Mouse (Mus musculus) ZHBTc4 (cell line): ENCODE data around the gene Krt23.

ENCODE experiments used
- DNase-seq: peaks from one replicate; pipeline ENCODE4 v3.0.0-alpha.2; 2011; ENCODE audit warnings: low read depth, low spot score

Gene Krt23

DNA sequence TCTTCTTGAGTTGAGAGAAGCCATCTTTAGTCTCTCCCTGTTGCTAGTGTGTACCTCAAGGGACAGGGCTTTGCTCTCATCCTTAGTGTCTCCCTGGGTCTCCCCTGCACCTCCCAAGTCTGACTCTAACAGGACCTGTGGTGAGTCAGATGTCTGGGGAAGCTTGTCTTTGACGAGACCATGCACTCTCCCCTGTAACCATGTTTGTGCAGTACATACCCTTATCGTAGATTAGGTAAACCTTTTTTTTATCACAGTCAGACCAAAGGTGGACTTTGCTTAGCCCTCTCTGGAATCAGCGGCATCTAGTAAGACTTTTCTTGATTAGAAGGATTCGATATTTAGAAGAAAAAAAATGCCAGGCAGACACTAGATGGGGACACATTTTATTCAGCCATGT, 38.9 kb downstream of the Krt23 start:
- no peak for DNase-seq

DNA sequence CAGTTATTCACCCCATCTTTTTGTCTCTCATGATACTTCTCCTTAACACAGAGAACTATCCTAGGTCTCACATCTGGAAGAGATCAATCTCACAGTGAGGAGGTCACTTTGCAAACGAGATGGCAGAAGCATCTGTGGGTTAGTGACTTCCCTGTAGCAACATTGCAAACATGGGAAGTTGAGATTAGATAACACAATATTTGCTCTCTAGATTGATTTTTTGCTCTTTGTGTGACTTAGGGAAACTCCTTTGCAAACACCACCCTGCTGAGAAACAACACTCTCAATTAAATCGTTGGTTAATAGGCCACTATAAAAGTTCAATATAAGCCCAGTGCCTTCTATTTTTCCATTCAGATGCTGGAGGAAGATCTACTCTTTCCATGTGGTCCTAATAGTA, 44.2 kb downstream of the Krt23 start:
- DNase-seq: no peak

DNA sequence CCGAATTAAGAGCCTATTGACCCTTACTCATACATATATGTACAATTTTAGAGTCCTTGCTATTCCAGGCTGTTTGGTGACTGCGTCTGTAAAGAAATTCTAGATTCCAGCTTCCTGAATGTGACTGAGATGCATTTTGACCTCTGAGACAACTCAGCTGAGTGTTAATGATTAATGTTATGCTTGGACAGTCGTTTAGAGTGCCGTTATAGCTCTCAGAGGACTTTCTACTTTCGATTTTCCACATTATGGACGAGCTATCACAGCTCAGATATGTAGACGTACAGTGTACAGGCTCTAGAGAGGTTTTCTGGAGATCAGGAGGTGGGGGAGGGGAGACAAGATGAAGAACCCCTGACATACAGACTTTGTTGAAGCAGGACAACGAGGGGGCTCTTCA, 51.7 kb downstream of the Krt23 start:
- DNase-seq: no peak

DNA sequence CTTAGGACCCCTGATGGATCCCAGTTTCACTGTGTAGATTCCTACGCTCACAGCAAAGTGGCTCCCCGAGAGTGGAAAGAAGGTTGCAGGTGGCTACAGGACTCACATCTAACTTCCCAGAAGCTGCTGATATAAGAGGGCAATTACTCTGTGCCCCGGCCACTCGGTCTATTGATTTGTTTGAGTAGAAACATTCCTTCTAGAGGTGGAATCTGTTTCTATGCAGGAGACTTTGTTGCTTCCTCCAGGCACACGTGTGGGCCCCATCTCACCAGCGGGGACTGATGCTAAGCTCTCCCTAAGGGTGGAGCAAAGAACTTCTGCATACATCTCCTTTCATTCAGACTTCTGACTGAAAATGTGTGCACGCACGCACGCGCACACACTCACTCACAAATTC, 53.5 kb downstream of the Krt23 start:
- no peak for DNase-seq

DNA sequence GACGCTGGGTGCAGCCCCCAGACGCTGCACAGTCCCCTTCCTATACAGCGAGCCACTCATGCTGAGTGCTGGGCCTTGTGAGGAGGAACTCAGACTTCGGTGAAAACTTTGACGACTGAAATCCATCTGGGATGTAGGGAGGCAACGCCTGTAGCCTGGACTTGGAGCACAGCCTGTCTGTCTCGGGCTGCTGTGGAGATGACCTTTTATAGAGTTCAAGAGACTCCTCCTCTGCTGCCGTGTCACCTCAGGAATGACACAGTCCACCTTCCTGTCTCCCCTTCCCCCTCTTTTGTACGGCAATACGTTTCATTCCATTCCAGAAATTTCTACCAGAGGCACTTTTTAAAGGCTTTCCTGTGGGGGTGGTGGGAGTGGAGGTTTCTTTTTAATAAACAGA, 55.0 kb downstream of the Krt23 start, which contains the start of gene Krt20:
Gene Krt20 (minus strand): TSS at position 179 of the 400 bp plus-strand sequence.
- DNase-seq: peak; percentile 17

DNA sequence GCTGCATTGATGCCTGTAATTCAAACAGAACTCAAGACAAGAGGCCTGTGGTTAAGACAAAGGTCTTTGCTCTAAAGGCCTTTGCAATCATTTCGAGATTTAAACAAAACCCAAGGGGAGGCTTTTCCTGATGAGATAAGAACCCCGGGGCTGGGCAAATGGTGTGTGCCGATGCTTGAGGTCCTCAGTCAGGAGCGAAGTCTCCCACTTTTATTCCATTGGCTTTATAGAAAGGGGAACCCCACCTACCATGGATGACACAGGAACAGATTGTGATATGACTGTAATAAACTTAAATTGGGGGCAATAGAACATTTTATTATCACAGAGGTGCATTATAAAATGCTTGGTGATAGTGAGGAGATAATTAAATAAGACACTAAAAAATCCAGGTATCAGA, 56.3 kb downstream of the Krt23 start:
- no peak for DNase-seq

DNA sequence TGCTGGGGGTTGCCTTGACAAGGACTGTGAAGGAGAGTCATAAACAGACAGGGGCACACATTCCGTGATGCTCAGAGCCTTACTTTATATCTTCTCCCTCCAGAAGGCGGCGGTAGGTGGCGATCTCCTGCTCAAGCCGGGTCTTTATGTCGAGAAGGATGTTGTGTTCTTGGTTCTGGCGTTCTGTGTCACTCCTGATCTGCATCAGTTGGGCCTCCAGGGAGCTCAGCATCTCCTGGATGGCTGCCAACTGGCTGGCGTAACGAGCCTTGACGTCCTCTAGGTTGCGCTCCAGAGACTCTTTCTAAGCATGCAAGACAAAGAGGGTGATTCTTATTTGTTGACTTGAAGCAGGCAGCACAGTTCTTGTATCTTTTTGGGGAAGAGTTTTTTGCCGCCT, 62.3 kb downstream of the Krt23 start:
- peak; percentile 80 for DNase-seq
